In genomic region chr15:10177519-10178130, GRCm38 (mm10) we compare ENCODE assay signal across 8 mouse cellular contexts. TPM values are rescaled to one million over a fixed set of nuclear protein-coding genes. Genes with fewer than 3 reads are reported as not detected.
DNase-seq lines count a peak whose midpoint lies in the region; ATAC-seq and TF ChIP-seq lines count a peak whose summit lies in the region.

No protein-coding gene starts in this region.

- peak overlapping the region; percentile 15 for H3K4me3 ChIP-seq in lung, adult 2 months (replicated peaks; ENCODE audit: extremely low read depth, low read depth, low read length)
- peak overlapping the region; percentile 60 for H3K4me3 ChIP-seq in heart, embryonic 12.5 days
- H3K4me3 ChIP-seq in kidney, embryonic 15.5 days (replicated peaks) = peak overlapping the region; percentile 43
- H3K4me3 ChIP-seq in lung, embryonic 15.5 days = peak overlapping the region; percentile 25

- no peak for TF ChIP-seq POLR2A in lung, adult 2 months (IDR thresholded peaks at IDR 0.05; ENCODE audit: borderline replicate concordance, extremely low read depth, low read depth, low read length)

- H3K9ac ChIP-seq in heart, embryonic 12.5 days = peak overlapping the region; percentile 63
- peak overlapping the region; percentile 17; the same call in 1 of the 2 replicates for H3K9ac ChIP-seq in kidney, embryonic 15.5 days
- no peak overlapping the region for H3K9ac ChIP-seq in lung, embryonic 15.5 days

- no peaks in the 10 kb centered on the region for H3K4me1 ChIP-seq in lung, adult 2 months (ENCODE audit: control insufficient read depth, insufficient read depth, low read length)
- 0 out of 2 replicates have a peak, but pooled peaks cover 7% of the 10 kb centered on the region for H3K4me1 ChIP-seq in heart, embryonic 12.5 days (replicated peaks)
- H3K4me1 ChIP-seq in kidney, embryonic 15.5 days = peaks cover 11% of the 10 kb centered on the region
- H3K4me1 ChIP-seq in lung, embryonic 15.5 days = 0 out of 2 replicates have a peak, but pooled peaks cover 4% of the 10 kb centered on the region

- no peak overlapping the region for H3K27ac ChIP-seq in heart, embryonic 12.5 days (ENCODE audit: poor library complexity, severe bottlenecking)
- no peak overlapping the region for H3K27ac ChIP-seq in kidney, embryonic 15.5 days
- H3K27ac ChIP-seq in lung, embryonic 15.5 days = no peak overlapping the region

- H3K36me3 ChIP-seq in heart, embryonic 12.5 days = no peaks in the 10 kb centered on the region
- H3K36me3 ChIP-seq in kidney, embryonic 15.5 days = no peaks in the 10 kb centered on the region
- no peaks in the 10 kb centered on the region for H3K36me3 ChIP-seq in lung, embryonic 15.5 days

- 2% methylated on average over 30 of the region's 30 CpGs for WGBS in lung, adult 2 months
- WGBS in heart, embryonic 12.5 days = under 1% methylated on average over 30 of the region's 30 CpGs
- WGBS in kidney, embryonic 15.5 days = under 1% methylated on average over 30 of the region's 30 CpGs
- WGBS in lung, embryonic 15.5 days = under 1% methylated on average over 30 of the region's 30 CpGs

- no peaks in the 10 kb centered on the region for H3K9me3 ChIP-seq in heart, embryonic 12.5 days (replicated peaks)
- no peaks in the 10 kb centered on the region for H3K9me3 ChIP-seq in kidney, embryonic 15.5 days (replicated peaks)
- no peaks in the 10 kb centered on the region for H3K9me3 ChIP-seq in lung, embryonic 15.5 days

- TF ChIP-seq CTCF in lung, adult 2 months (IDR thresholded peaks at IDR 0.05; ENCODE audit: insufficient read depth, low read length) = no peak

- DNase-seq in lung, adult 2 months = peak; percentile 5
- no peak for DNase-seq in lung, postnatal 25 days (ENCODE audit: low spot score)
- DNase-seq in brain, adult 2 months (ENCODE audit: low read depth, low spot score) = peak; percentile 26
- DNase-seq in retina, postnatal 1 day = peak; percentile 53
- no peak for DNase-seq in c-Kit-positive CD71-positive TER-119-positive erythroid progenitor cells, embryonic 14.5 days (ENCODE audit: low spot score)

- peak; percentile 39; the same call in 1 of the 2 replicates for ATAC-seq in heart, embryonic 12.5 days (ENCODE audit: insufficient number of reproducible peaks, low FRiP score)
- peak; percentile 73 for ATAC-seq in kidney, embryonic 15.5 days (replicated peaks; ENCODE audit: low FRiP score)
- no peak; the same call in 1 of the 2 replicates for ATAC-seq in lung, embryonic 15.5 days (ENCODE audit: borderline replicate concordance, extremely low read depth, low FRiP score, low TSS enrichment)

- H3K4me2 ChIP-seq in heart, embryonic 12.5 days = peak overlapping the region; percentile 96
- peak overlapping the region; percentile 84 for H3K4me2 ChIP-seq in kidney, embryonic 15.5 days
- H3K4me2 ChIP-seq in lung, embryonic 15.5 days = peak overlapping the region; percentile 57

- no peaks in the 10 kb centered on the region for H3K27me3 ChIP-seq in heart, embryonic 12.5 days (replicated peaks)
- peaks cover 13% of the 10 kb centered on the region; the same call in 1 of the 2 replicates for H3K27me3 ChIP-seq in kidney, embryonic 15.5 days
- H3K27me3 ChIP-seq in lung, embryonic 15.5 days = peaks cover 6% of the 10 kb centered on the region; the same call in 1 of the 2 replicates

RNA-seq across cellular contexts. Expression of gene Prlr, which starts 0.6 kb away (rescaled TPM):
- 0.13 and 0.18 TPM in 2 replicates for polyA plus RNA-seq in lung, adult 2 months (2012; rRNA removed)
- polyA plus RNA-seq in heart, embryonic 12.5 days (2016; fragmentation: Nextera tagmentation; extraction: Ambion mirVana) = 1.6 and 2.0 TPM in 2 replicates
- polyA plus RNA-seq in kidney, embryonic 15.5 days (2015; fragmentation: Nextera tagmentation; extraction: Ambion mirVana) = 3.3 and 4.0 TPM in 2 replicates
- polyA plus RNA-seq in lung, embryonic 15.5 days (2015; fragmentation: Nextera tagmentation; extraction: Ambion mirVana) = 0.20 and 0.35 TPM in 2 replicates

Comparison
In these comparisons a context has a peak if more than half of its experiments do, and no peak if none do; other contexts are left out.
1. DNase-seq: peak in lung, adult 2 months (single experiment), brain, adult 2 months (single experiment) and retina, postnatal 1 day (single experiment); none in lung, postnatal 25 days (single experiment) and c-Kit-positive CD71-positive TER-119-positive erythroid progenitor cells, embryonic 14.5 days (single experiment).
2. Peak in every context shown above with its lines, with median percentiles within 50 percentile points of each other: H3K4me3 ChIP-seq and H3K4me2 ChIP-seq.